Mouse (Mus musculus): ENCODE data around the gene A730071L15Rik. TPM values are rescaled to one million over a fixed set of nuclear protein-coding genes. Genes with fewer than 3 reads are reported as not detected.
A peak's percentile ranks its signal among the peaks of the same experiment; 100 is the strongest.

A730071L15Rik gene
- total RNA-seq (2021), result 0.39 TPM in 1 of 2 replicates, not detected in the other
- long read RNA-seq, partial matches to known transcripts, result 0 of 1 reads
- long read RNA-seq, other reads (novel, unspliced or antisense), result 0 of 1 reads

GRCm38 (mm10) chr11:6199410-6200086 lies at the start of gene A730071L15Rik:
TSS of gene A730071L15Rik (plus strand) at chr11:6200029.
- DNase-seq, result no peak

- DNase-seq, result no peak
These were observed 47.0 kb upstream of the A730071L15Rik start for GRCm38 (mm10) chr11:6152864-6153263.

- no peak for DNase-seq
These were observed 45.6 kb upstream of the A730071L15Rik start for GRCm38 (mm10) chr11:6154211-6154701.

GRCm38 (mm10) chr11:6156651-6157050 lies 43.2 kb upstream of the A730071L15Rik start:
- DNase-seq, result no peak

- DNase-seq, result no peak
These were observed 42.7 kb upstream of the A730071L15Rik start for GRCm38 (mm10) chr11:6157119-6157518.

GRCm38 (mm10) chr11:6158515-6158914 lies 41.3 kb upstream of the A730071L15Rik start:
- no peak for DNase-seq

GRCm38 (mm10) chr11:6159704-6160275 lies 40.0 kb upstream of the A730071L15Rik start:
- DNase-seq, result no peak

- DNase-seq, result no peak
These were observed 39.1 kb upstream of the A730071L15Rik start for GRCm38 (mm10) chr11:6160663-6161271.

GRCm38 (mm10) chr11:6161549-6161948 lies 38.3 kb upstream of the A730071L15Rik start:
- no peak for DNase-seq

- no peak for DNase-seq
These were observed 36.8 kb upstream of the A730071L15Rik start for GRCm38 (mm10) chr11:6163062-6163461.

GRCm38 (mm10) chr11:6163706-6164105 lies 36.1 kb upstream of the A730071L15Rik start:
- no peak for DNase-seq

- no peak for DNase-seq
These were observed 35.0 kb upstream of the A730071L15Rik start for GRCm38 (mm10) chr11:6164781-6165180.

GRCm38 (mm10) chr11:6165391-6166081 lies 34.3 kb upstream of the A730071L15Rik start:
- no peak for DNase-seq

GRCm38 (mm10) chr11:6166351-6166750 lies 33.5 kb upstream of the A730071L15Rik start:
- no peak for DNase-seq

GRCm38 (mm10) chr11:6169041-6169663 lies 30.7 kb upstream of the A730071L15Rik start:
- no peak for DNase-seq

GRCm38 (mm10) chr11:6174719-6175118 lies 25.1 kb upstream of the A730071L15Rik start:
- DNase-seq, result peak; percentile 29

- no peak for DNase-seq
These were observed 24.3 kb upstream of the A730071L15Rik start for GRCm38 (mm10) chr11:6175506-6175905.

GRCm38 (mm10) chr11:6177781-6178420 lies 21.9 kb upstream of the A730071L15Rik start:
- no peak for DNase-seq

- no peak for DNase-seq
These were observed 21.1 kb upstream of the A730071L15Rik start for GRCm38 (mm10) chr11:6178673-6179166.

GRCm38 (mm10) chr11:6179194-6179593 lies 20.6 kb upstream of the A730071L15Rik start:
- no peak for DNase-seq

- DNase-seq, result no peak
These were observed 18.9 kb upstream of the A730071L15Rik start for GRCm38 (mm10) chr11:6180811-6181399.

All from adrenal gland, postnatal 25 days (tissue).